8 mouse cellular contexts compared by ENCODE assay signal in genomic region chr12:75818453-75819434, GRCm38 (mm10). TPM values are rescaled to one million over a fixed set of nuclear protein-coding genes. Genes with fewer than 3 reads are reported as not detected.
DNase-seq lines count a peak whose midpoint lies in the region; ATAC-seq and TF ChIP-seq lines count a peak whose summit lies in the region.

No protein-coding gene starts in this region.

- H3K9me3 ChIP-seq in embryonic facial prominence, embryonic 12.5 days: no peaks in the 10 kb centered on the region
- no peaks in the 10 kb centered on the region for H3K9me3 ChIP-seq in heart, embryonic 10.5 days
- no peaks in the 10 kb centered on the region for H3K9me3 ChIP-seq in liver, embryonic 11.5 days (ENCODE audit: control insufficient read depth, low read length)
- H3K9me3 ChIP-seq in midbrain, postnatal 0 days (ENCODE audit: low read length): no peaks in the 10 kb centered on the region
- H3K9me3 ChIP-seq in stomach, embryonic 15.5 days: no peaks in the 10 kb centered on the region

- H3K4me1 ChIP-seq in embryonic facial prominence, embryonic 12.5 days: peaks cover 24% of the 10 kb centered on the region
- H3K4me1 ChIP-seq in heart, embryonic 10.5 days: peaks cover 34% of the 10 kb centered on the region
- 0 out of 2 replicates have a peak, but pooled peaks cover 3% of the 10 kb centered on the region for H3K4me1 ChIP-seq in liver, embryonic 11.5 days (replicated peaks; ENCODE audit: control insufficient read depth, insufficient read depth, low read length)
- no peaks in the 10 kb centered on the region for H3K4me1 ChIP-seq in midbrain, postnatal 0 days (ENCODE audit: insufficient read depth, low read length)
- H3K4me1 ChIP-seq in stomach, embryonic 15.5 days: peaks cover 24% of the 10 kb centered on the region

- peak; percentile 73 for ATAC-seq in embryonic facial prominence, embryonic 12.5 days (ENCODE audit: insufficient number of reproducible peaks, insufficient read depth, low FRiP score, low TSS enrichment)
- peak; percentile 60 for ATAC-seq in liver, embryonic 11.5 days (replicated peaks; ENCODE audit: low FRiP score)
- peak; percentile 74 for ATAC-seq in midbrain, postnatal 0 days (ENCODE audit: low FRiP score)
- ATAC-seq in stomach, embryonic 15.5 days (ENCODE audit: insufficient read depth, low FRiP score, low read depth): peak; percentile 78

- peak overlapping the region; percentile 78 for H3K27ac ChIP-seq in embryonic facial prominence, embryonic 12.5 days
- H3K27ac ChIP-seq in heart, embryonic 10.5 days: peak overlapping the region; percentile 97
- H3K27ac ChIP-seq in liver, embryonic 11.5 days (ENCODE audit: low read depth, low read length): peak overlapping the region; percentile 41; the same call in 1 of the 2 replicates
- H3K27ac ChIP-seq in midbrain, postnatal 0 days (ENCODE audit: low read depth, low read length): no peak overlapping the region; the same call in 1 of the 2 replicates
- H3K27ac ChIP-seq in stomach, embryonic 15.5 days: peak overlapping the region; percentile 87

- peak overlapping the region; percentile 90 for H3K9ac ChIP-seq in embryonic facial prominence, embryonic 12.5 days
- peak overlapping the region; percentile 74 for H3K9ac ChIP-seq in liver, embryonic 11.5 days (ENCODE audit: low read depth, low read length)
- peak overlapping the region; percentile 64 for H3K9ac ChIP-seq in midbrain, postnatal 0 days (replicated peaks; ENCODE audit: low read length, poor library complexity, severe bottlenecking)
- H3K9ac ChIP-seq in stomach, embryonic 15.5 days: peak overlapping the region; percentile 78

- peak; percentile 51 to 62 for DNase-seq in B cell, adult 2 months
- DNase-seq in adrenal gland, postnatal 36 days: peak; percentile 83 to 84
- DNase-seq in heart, embryonic 10.5 days (ENCODE audit: low spot score): peak; percentile 84
- DNase-seq in kidney, adult 8-10 months: peak; percentile 63 to 77
- DNase-seq in liver, embryonic 11.5 days (ENCODE audit: low spot score): peak; percentile 66
- DNase-seq in midbrain, postnatal 0 days (ENCODE audit: low spot score): peak; percentile 51

- peak overlapping the region; percentile 84 for H3K4me2 ChIP-seq in embryonic facial prominence, embryonic 12.5 days (replicated peaks)
- H3K4me2 ChIP-seq in liver, embryonic 11.5 days: peak overlapping the region; percentile 94
- peak overlapping the region; percentile 75 for H3K4me2 ChIP-seq in midbrain, postnatal 0 days (ENCODE audit: low read depth, low read length, poor library complexity, severe bottlenecking)
- H3K4me2 ChIP-seq in stomach, embryonic 15.5 days: peak overlapping the region; percentile 85

- peak overlapping the region; percentile 86 for H3K4me3 ChIP-seq in embryonic facial prominence, embryonic 12.5 days
- peak overlapping the region; percentile 82 for H3K4me3 ChIP-seq in heart, embryonic 10.5 days
- H3K4me3 ChIP-seq in liver, embryonic 11.5 days (ENCODE audit: low read depth, low read length): peak overlapping the region; percentile 74
- H3K4me3 ChIP-seq in midbrain, postnatal 0 days (ENCODE audit: low read depth, low read length): peak overlapping the region; percentile 86
- peak overlapping the region; percentile 92 for H3K4me3 ChIP-seq in stomach, embryonic 15.5 days (replicated peaks)

- TF ChIP-seq CTCF in midbrain, postnatal 0 days (IDR thresholded peaks at IDR 0.05): peak; percentile 26; the same call in 1 of the 2 replicates

- H3K27me3 ChIP-seq in embryonic facial prominence, embryonic 12.5 days: no peaks in the 10 kb centered on the region
- no peaks in the 10 kb centered on the region for H3K27me3 ChIP-seq in heart, embryonic 10.5 days (ENCODE audit: insufficient read depth, poor library complexity, severe bottlenecking)
- H3K27me3 ChIP-seq in liver, embryonic 11.5 days (replicated peaks; ENCODE audit: control insufficient read depth, insufficient read depth, low read length): peaks cover 52% of the 10 kb centered on the region
- H3K27me3 ChIP-seq in midbrain, postnatal 0 days (ENCODE audit: insufficient read depth, low read length): no peaks in the 10 kb centered on the region
- H3K27me3 ChIP-seq in stomach, embryonic 15.5 days (replicated peaks): no peaks in the 10 kb centered on the region

- H3K36me3 ChIP-seq in embryonic facial prominence, embryonic 12.5 days: no peaks in the 10 kb centered on the region
- H3K36me3 ChIP-seq in heart, embryonic 10.5 days: no peaks in the 10 kb centered on the region
- H3K36me3 ChIP-seq in liver, embryonic 11.5 days (ENCODE audit: control insufficient read depth, insufficient read depth, low read length): no peaks in the 10 kb centered on the region
- no peaks in the 10 kb centered on the region for H3K36me3 ChIP-seq in midbrain, postnatal 0 days (ENCODE audit: insufficient read depth, low read length)
- H3K36me3 ChIP-seq in stomach, embryonic 15.5 days: no peaks in the 10 kb centered on the region

- WGBS in embryonic facial prominence, embryonic 12.5 days: under 1% methylated on average over 91 of the region's 93 CpGs
- under 1% methylated on average over 87 of the region's 93 CpGs for WGBS in heart, embryonic 10.5 days
- under 1% methylated on average over 87 of the region's 93 CpGs for WGBS in liver, embryonic 11.5 days
- WGBS in midbrain, postnatal 0 days: under 1% methylated on average over 78 of the region's 93 CpGs
- WGBS in stomach, embryonic 15.5 days: under 1% methylated on average over 92 of the region's 93 CpGs

RNA-seq across cellular contexts. Expression of gene Syne2, which starts 0.8 kb away (rescaled TPM):
- 10 to 100 TPM; 40.6 to 46.1 TPM for total RNA-seq in adrenal gland, postnatal 36 days (2021)
- polyA plus RNA-seq in embryonic facial prominence, embryonic 12.5 days (2016; fragmentation: Nextera tagmentation; extraction: Ambion mirVana): 93.2 and 97.4 TPM in 2 replicates
- 62.4 and 67.6 TPM in 2 replicates for polyA plus RNA-seq in heart, embryonic 10.5 days (2016; fragmentation: Nextera tagmentation; extraction: Ambion mirVana)
- polyA plus RNA-seq in liver, embryonic 11.5 days (2014; fragmentation: Nextera tagmentation; extraction: Ambion mirVana): 17.9 and 21.5 TPM in 2 replicates
- total RNA-seq in midbrain, postnatal 0 days (2014; rRNA removed): 33.4 and 49.3 TPM in 2 replicates
- 19.1 and 20.3 TPM in 2 replicates for polyA plus RNA-seq in midbrain, postnatal 0 days (2015; fragmentation: Nextera tagmentation; extraction: Ambion mirVana)
- polyA plus RNA-seq in stomach, embryonic 15.5 days (2015; fragmentation: Nextera tagmentation; extraction: Ambion mirVana): 49.2 and 53.1 TPM in 2 replicates
